Mouse (Mus musculus) megakaryocyte, embryonic 14.5 days (primary cell): ENCODE data around the gene Ada. TPM values are rescaled to one million over a fixed set of nuclear protein-coding genes. Genes with fewer than 3 reads are reported as not detected.

ENCODE experiments used
- H3K27me3 ChIP-seq: replicated peaks from 2 replicates; pipeline ENCODE3; 2012; ENCODE audit warnings: inconsistent platforms
- H3K36me3 ChIP-seq: replicated peaks from 2 replicates; pipeline ENCODE3; 2012; ENCODE audit warnings: low read length, inconsistent platforms, mixed read lengths
- H3K4me1 ChIP-seq: 2 replicates; pipeline ENCODE4 v1.6.1; 2012; ENCODE audit warnings: inconsistent platforms
- H3K4me3 ChIP-seq: replicated peaks from 2 replicates; pipeline ENCODE3; 2012; ENCODE audit warnings: moderate library complexity, mild to moderate bottlenecking, inconsistent platforms
- H3K9me3 ChIP-seq: 2 replicates; pipeline ENCODE4 v1.6.1; 2012; ENCODE audit warnings: inconsistent platforms
- FLI1 ChIP-seq: IDR thresholded peaks from 2 replicates; pipeline ENCODE4 v1.6.1; 2012; ENCODE audit warnings: low read length, inconsistent platforms, mixed read lengths
- GATA1 ChIP-seq: IDR thresholded peaks from 3 replicates; pipeline ENCODE4 v1.6.1; 2012; ENCODE audit warnings: mixed read lengths, low read length, inconsistent platforms, borderline replicate concordance
- polyA plus RNA-seq: library from polyadenylated mRNA; stranded (reverse); fragments of >175 nt; gene quantifications from 2 replicates; pipeline ENCODE4 v1.2.3, GENCODE M21; 2012; ENCODE audit warnings: low replicate concordance; ENCODE audit not compliant: insufficient read depth

Gene Ada
- polyA plus RNA-seq, 1 experiment = 21.4 TPM

- TF ChIP-seq GATA1 = no peak
- TF ChIP-seq FLI1 = no peak
- peaks cover 10% of the 10 kb centered on the region for H3K36me3 ChIP-seq
- H3K4me3 ChIP-seq = no peak overlapping the region
These were observed 7.4 kb downstream of the Ada start for GRCm38 (mm10) chr2:163742656-163743055.

GRCm38 (mm10) chr2:163735980-163736379, 14.1 kb downstream of the Ada start:
- TF ChIP-seq GATA1 (no peak), FLI1 (no peak)
- peaks cover 56% of the 10 kb centered on the region for H3K4me1 ChIP-seq
- no peak overlapping the region for H3K4me3 ChIP-seq
- H3K27me3 ChIP-seq = no peaks in the 10 kb centered on the region
- no peaks in the 10 kb centered on the region for H3K9me3 ChIP-seq
- peaks cover 63% of the 10 kb centered on the region for H3K36me3 ChIP-seq

More at GRCm38 (mm10) chr2:163742656-163743055, 7.4 kb downstream of the Ada start:
- Histone ChIP-seq H3K4me1 (peaks cover 94% of the 10 kb centered on the region), H3K27me3 (no peaks in the 10 kb centered on the region), H3K9me3 (no peaks in the 10 kb centered on the region)

GRCm38 (mm10) chr2:163735163-163735562, 14.9 kb downstream of the Ada start:
- no peak for TF ChIP-seq GATA1
- Histone ChIP-seq H3K36me3 (peaks cover 71% of the 10 kb centered on the region), H3K4me3 (no peak overlapping the region), H3K4me1 (peaks cover 48% of the 10 kb centered on the region), H3K27me3 (no peaks in the 10 kb centered on the region), H3K9me3 (no peaks in the 10 kb centered on the region)

- TF ChIP-seq FLI1 (no peak), GATA1 (no peak)
- H3K4me1 ChIP-seq = peaks cover 31% of the 10 kb centered on the region
- H3K4me3 ChIP-seq = no peak overlapping the region
- no peaks in the 10 kb centered on the region for H3K9me3 ChIP-seq
- peaks cover 88% of the 10 kb centered on the region for H3K36me3 ChIP-seq
- no peaks in the 10 kb centered on the region for H3K27me3 ChIP-seq
These were observed 18.0 kb downstream of the Ada start for GRCm38 (mm10) chr2:163732021-163732420.

- Histone ChIP-seq H3K4me1 (peaks cover 27% of the 10 kb centered on the region), H3K27me3 (no peaks in the 10 kb centered on the region), H3K36me3 (peaks cover 96% of the 10 kb centered on the region), H3K9me3 (no peaks in the 10 kb centered on the region), H3K4me3 (no peak overlapping the region)
- TF ChIP-seq GATA1 (no peak), FLI1 (no peak)
These were observed 21.7 kb downstream of the Ada start for GRCm38 (mm10) chr2:163728300-163728699.

- Histone ChIP-seq H3K36me3 (peaks cover 97% of the 10 kb centered on the region), H3K4me1 (peaks cover 33% of the 10 kb centered on the region), H3K9me3 (no peaks in the 10 kb centered on the region), H3K4me3 (no peak overlapping the region), H3K27me3 (no peaks in the 10 kb centered on the region)
- TF ChIP-seq FLI1 (no peak), GATA1 (no peak)
These were observed 23.2 kb downstream of the Ada start for GRCm38 (mm10) chr2:163726766-163727393.

- H3K36me3 ChIP-seq = peaks cover 69% of the 10 kb centered on the region
- peaks cover 64% of the 10 kb centered on the region for H3K4me1 ChIP-seq
- H3K27me3 ChIP-seq = no peaks in the 10 kb centered on the region
- no peaks in the 10 kb centered on the region for H3K9me3 ChIP-seq
- H3K4me3 ChIP-seq = no peak overlapping the region
- TF ChIP-seq FLI1 = no peak
- no peak for TF ChIP-seq GATA1
These were observed 27.5 kb downstream of the Ada start for GRCm38 (mm10) chr2:163722550-163722949.

GRCm38 (mm10) chr2:163719616-163720015, 30.4 kb downstream of the Ada start:
- Histone ChIP-seq H3K4me3 (no peak overlapping the region), H3K4me1 (peaks cover 62% of the 10 kb centered on the region), H3K36me3 (peaks cover 57% of the 10 kb centered on the region), H3K27me3 (no peaks in the 10 kb centered on the region), H3K9me3 (no peaks in the 10 kb centered on the region)
- TF ChIP-seq FLI1 = no peak
- TF ChIP-seq GATA1 = no peak

GRCm38 (mm10) chr2:163718951-163719603, 31.0 kb downstream of the Ada start:
- Histone ChIP-seq H3K36me3 (peaks cover 52% of the 10 kb centered on the region), H3K27me3 (no peaks in the 10 kb centered on the region), H3K9me3 (no peaks in the 10 kb centered on the region), H3K4me1 (peaks cover 63% of the 10 kb centered on the region), H3K4me3 (peak overlapping the region; percentile 87)
- TF ChIP-seq GATA1 (no peak), FLI1 (no peak)

- H3K4me1 ChIP-seq = peaks cover 65% of the 10 kb centered on the region
- H3K36me3 ChIP-seq = peaks cover 46% of the 10 kb centered on the region
- TF ChIP-seq FLI1 (no peak), GATA1 (no peak)
- no peak overlapping the region for H3K4me3 ChIP-seq
- no peaks in the 10 kb centered on the region for H3K27me3 ChIP-seq
- no peaks in the 10 kb centered on the region for H3K9me3 ChIP-seq
These were observed 31.5 kb downstream of the Ada start for GRCm38 (mm10) chr2:163718526-163718925.
